Mouse (Mus musculus) bone marrow macrophage, adult 2 months (primary cell): Measurements from ENCODE around the gene Fbxl14.

Source experiments
- CTCF ChIP-seq: IDR thresholded peaks from 2 replicates; pipeline ENCODE4 v1.5.1; 2012; ENCODE audit warnings: low read depth, mild to moderate bottlenecking, low read length, moderate library complexity
- POLR2A ChIP-seq: IDR thresholded peaks from 2 replicates; pipeline ENCODE4 v1.6.1; 2012; ENCODE audit warnings: mild to moderate bottlenecking, low read depth, low read length, borderline replicate concordance

DNA sequence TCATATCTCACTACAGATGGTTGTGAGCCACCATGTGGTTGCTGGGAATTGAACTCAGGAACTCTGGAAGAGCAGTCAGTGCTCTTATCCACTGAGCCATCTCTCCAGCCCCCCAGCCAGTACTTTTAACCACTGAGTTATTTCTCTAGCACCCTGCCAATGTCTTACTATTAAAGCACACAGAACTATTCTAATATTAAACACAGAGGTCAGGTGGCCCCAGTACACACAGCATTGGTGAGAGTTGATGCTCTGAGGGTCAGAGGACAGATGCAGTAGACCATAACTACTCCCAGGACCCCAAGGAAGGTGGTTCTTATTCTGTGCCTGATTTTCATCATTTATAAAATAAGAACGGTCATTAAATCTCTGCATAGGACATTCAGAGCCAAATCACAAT is 13.3 kb upstream of the Fbxl14 start:
- TF ChIP-seq CTCF (no peak), POLR2A (no peak)
